In genomic region chr4:106708408-106708807, GRCm38 (mm10) we compare ENCODE assay signal across 8 mouse cellular contexts. TPM values are rescaled to one million over a fixed set of nuclear protein-coding genes. Genes with fewer than 3 reads are reported as not detected.
DNase-seq lines count a peak whose midpoint lies in the region; ATAC-seq and TF ChIP-seq lines count a peak whose summit lies in the region.

No protein-coding gene starts in this region.

- H3K4me1 ChIP-seq in ES-Bruce4 (ENCODE audit: control insufficient read depth, insufficient read depth, low read length) = peaks cover 4% of the 10 kb centered on the region
- H3K4me1 ChIP-seq in forebrain, embryonic 13.5 days = peaks cover 20% of the 10 kb centered on the region
- no peaks in the 10 kb centered on the region for H3K4me1 ChIP-seq in lung, adult 2 months (ENCODE audit: control insufficient read depth, insufficient read depth, low read length)
- H3K4me1 ChIP-seq in olfactory bulb, adult 2 months (ENCODE audit: control insufficient read depth, insufficient read depth, low read length) = peaks cover 22% of the 10 kb centered on the region

- 5% methylated on average over 8 of the region's 8 CpGs for WGBS in forebrain, embryonic 13.5 days
- 2% methylated on average over 8 of the region's 8 CpGs for WGBS in lung, adult 2 months
- 0% methylated on average over 8 of the region's 8 CpGs for WGBS in olfactory bulb, adult 2 months

- peak overlapping the region; percentile 30; the same call in 1 of the 2 replicates for H3K9ac ChIP-seq in ES-Bruce4 (ENCODE audit: low read depth, poor library complexity, severe bottlenecking)
- H3K9ac ChIP-seq in forebrain, embryonic 13.5 days = no peak overlapping the region

- TF ChIP-seq EP300 in ES-Bruce4 (IDR thresholded peaks at IDR 0.05; ENCODE audit: insufficient read depth, low read depth, low read length) = no peak

- H3K36me3 ChIP-seq in ES-Bruce4 (ENCODE audit: control insufficient read depth, insufficient read depth, low read length, poor library complexity, severe bottlenecking) = no peaks in the 10 kb centered on the region
- H3K36me3 ChIP-seq in forebrain, embryonic 13.5 days (ENCODE audit: poor library complexity, severe bottlenecking) = no peaks in the 10 kb centered on the region

- intact Hi-C loops in heart, postnatal 14 days (cut with DNase I) = loop anchor here (1.0 to 10.0 kb wide), 4 partner anchors 77 to 454 kb away; no protein-coding TSS in a partner anchor

- ATAC-seq in forebrain, embryonic 13.5 days = peak; percentile 37

- H3K4me2 ChIP-seq in forebrain, embryonic 13.5 days = no peak overlapping the region

- DNase-seq in c-Kit-positive CD71-positive TER-119-negative erythroid progenitor cells, embryonic 14.5 days (ENCODE audit: low read depth) = peak; percentile 38
- DNase-seq in heart, postnatal 14 days = peak; percentile 80 to 89
- peak; percentile 55 to 93 for DNase-seq in layer of hippocampus, adult 2 months (ENCODE audit: low spot score in 2 of 2)
- DNase-seq in lung, adult 2 months = peak; percentile 74
- peak; percentile 66 for DNase-seq in testis, postnatal 14 days (ENCODE audit: low spot score)

- no peaks in the 10 kb centered on the region for H3K9me3 ChIP-seq in ES-Bruce4 (replicated peaks; ENCODE audit: control insufficient read depth, insufficient read depth, low read length, poor library complexity, severe bottlenecking)
- no peaks in the 10 kb centered on the region for H3K9me3 ChIP-seq in forebrain, embryonic 13.5 days (replicated peaks)

- H3K27me3 ChIP-seq in ES-Bruce4 (ENCODE audit: control insufficient read depth, insufficient read depth, low read length, poor library complexity, severe bottlenecking) = no peaks in the 10 kb centered on the region
- peaks cover 3% of the 10 kb centered on the region; the same call in 1 of the 2 replicates for H3K27me3 ChIP-seq in forebrain, embryonic 13.5 days

- TF ChIP-seq CTCF in ES-Bruce4 (IDR thresholded peaks at IDR 0.05; ENCODE audit: low read depth, low read length) = peak; percentile 95
- peak; percentile 91 for TF ChIP-seq CTCF in layer of hippocampus, adult 2 months (conservative IDR thresholded peaks at IDR 0.05)
- peak; percentile 98 for TF ChIP-seq CTCF in lung, adult 2 months (IDR thresholded peaks at IDR 0.05; ENCODE audit: insufficient read depth, low read length)
- TF ChIP-seq CTCF in olfactory bulb, adult 2 months (IDR thresholded peaks at IDR 0.05; ENCODE audit: insufficient read depth, low read depth, low read length) = peak; percentile 85

- TF ChIP-seq POLR2A in ES-Bruce4 (IDR thresholded peaks at IDR 0.05; ENCODE audit: insufficient read depth, low read length) = no peak
- no peak for TF ChIP-seq POLR2A in lung, adult 2 months (IDR thresholded peaks at IDR 0.05; ENCODE audit: borderline replicate concordance, extremely low read depth, low read depth, low read length)
- TF ChIP-seq POLR2A in olfactory bulb, adult 2 months (IDR thresholded peaks at IDR 0.05; ENCODE audit: insufficient read depth, low read depth, low read length) = no peak

- H3K27ac ChIP-seq in ES-Bruce4 (ENCODE audit: insufficient read depth, low read length) = no peak overlapping the region
- H3K27ac ChIP-seq in forebrain, embryonic 13.5 days = no peak overlapping the region
- peak overlapping the region; percentile 48; the same call in 1 of the 2 replicates for H3K27ac ChIP-seq in layer of hippocampus, adult 2 months
- H3K27ac ChIP-seq in olfactory bulb, adult 2 months (ENCODE audit: insufficient read depth, low read depth, low read length) = no peak overlapping the region

- no peak overlapping the region for H3K4me3 ChIP-seq in ES-Bruce4 (ENCODE audit: low read depth, low read length)
- H3K4me3 ChIP-seq in forebrain, embryonic 13.5 days = no peak overlapping the region
- H3K4me3 ChIP-seq in layer of hippocampus, adult 2 months = 0 out of 2 replicates have a peak overlapping the region, but pooled peaks have one; percentile 13
- no peak overlapping the region for H3K4me3 ChIP-seq in lung, adult 2 months (replicated peaks; ENCODE audit: extremely low read depth, low read depth, low read length)
- H3K4me3 ChIP-seq in olfactory bulb, adult 2 months (ENCODE audit: insufficient read depth, low read depth, low read length) = no peak overlapping the region

RNA-seq across cellular contexts. Expression of gene Mroh7, which starts 22.3 kb away (rescaled TPM):
- polyA plus RNA-seq in ES-Bruce4 (2011; ENCODE audit: insufficient read depth, insufficient read length, low read depth, missing spikeins) = 0.24 and 0.51 TPM in 2 replicates
- 0.20 and 0.80 TPM in 2 replicates for polyA plus RNA-seq in forebrain, embryonic 13.5 days (2015; fragmentation: Nextera tagmentation; extraction: Ambion mirVana)
- under 1 TPM in 1 of 2 experiments, not detected in 1; 0.17 TPM for total RNA-seq in heart, postnatal 14 days (2021)
- 1 to 10 TPM; 4.7 to 5.4 TPM for total RNA-seq in layer of hippocampus, adult 2 months (2021)
- 0.41 and 1.5 TPM in 2 replicates for polyA plus RNA-seq in lung, adult 2 months (2012; rRNA removed)
- polyA plus RNA-seq in olfactory bulb, adult 2 months (2012; ENCODE audit: insufficient read depth, insufficient read length, low replicate concordance, missing spikeins) = not detected in 2 replicates

RNA-seq across cellular contexts. Expression of gene Fam151a, which starts 25.3 kb away (rescaled TPM):
- not detected in 2 replicates for polyA plus RNA-seq in ES-Bruce4 (2011; ENCODE audit: insufficient read depth, insufficient read length, low read depth, missing spikeins)
- polyA plus RNA-seq in forebrain, embryonic 13.5 days (2015; fragmentation: Nextera tagmentation; extraction: Ambion mirVana) = not detected in 2 replicates
- under 1 TPM; 0.50 to 0.51 TPM for total RNA-seq in heart, postnatal 14 days (2021)
- total RNA-seq in layer of hippocampus, adult 2 months (2021) = not detected
- 0.77 and 1.4 TPM in 2 replicates for polyA plus RNA-seq in lung, adult 2 months (2012; rRNA removed)
- polyA plus RNA-seq in olfactory bulb, adult 2 months (2012; ENCODE audit: insufficient read depth, insufficient read length, low replicate concordance, missing spikeins) = not detected in 2 replicates

RNA-seq across cellular contexts. Expression of gene Ttc4, which starts 29.7 kb away (rescaled TPM):
- 60.6 and 71.6 TPM in 2 replicates for polyA plus RNA-seq in ES-Bruce4 (2011; ENCODE audit: insufficient read depth, insufficient read length, low read depth, missing spikeins)
- 93.0 and 112 TPM in 2 replicates for polyA plus RNA-seq in forebrain, embryonic 13.5 days (2015; fragmentation: Nextera tagmentation; extraction: Ambion mirVana)
- 10 to 100 TPM; 18.7 to 19.7 TPM for total RNA-seq in heart, postnatal 14 days (2021)
- total RNA-seq in layer of hippocampus, adult 2 months (2021) = 10 to 100 TPM; 50.4 to 52.7 TPM
- polyA plus RNA-seq in lung, adult 2 months (2012; rRNA removed) = 27.4 and 37.1 TPM in 2 replicates
- not detected in 2 replicates for polyA plus RNA-seq in olfactory bulb, adult 2 months (2012; ENCODE audit: insufficient read depth, insufficient read length, low replicate concordance, missing spikeins)

RNA-seq across cellular contexts. Expression of gene Pars2, which starts 57.5 kb away (rescaled TPM):
- polyA plus RNA-seq in ES-Bruce4 (2011; ENCODE audit: insufficient read depth, insufficient read length, low read depth, missing spikeins) = 7.2 and 10.0 TPM in 2 replicates
- polyA plus RNA-seq in forebrain, embryonic 13.5 days (2015; fragmentation: Nextera tagmentation; extraction: Ambion mirVana) = 11.8 and 12.3 TPM in 2 replicates
- 1 to 10 TPM; 4.7 to 5.2 TPM for total RNA-seq in heart, postnatal 14 days (2021)
- 1 to 10 TPM; 6.1 to 8.5 TPM for total RNA-seq in layer of hippocampus, adult 2 months (2021)
- 3.5 and 7.8 TPM in 2 replicates for polyA plus RNA-seq in lung, adult 2 months (2012; rRNA removed)
- polyA plus RNA-seq in olfactory bulb, adult 2 months (2012; ENCODE audit: insufficient read depth, insufficient read length, low replicate concordance, missing spikeins) = not detected in 2 replicates
